Mouse (Mus musculus): ENCODE data around the gene Fam120a. TPM values are rescaled to one million over a fixed set of nuclear protein-coding genes. Genes with fewer than 3 reads are reported as not detected.

The Fam120a gene
- polyA plus RNA-seq (2016; fragmentation: Nextera tagmentation; extraction: Ambion mirVana): 14.6 and 16.1 TPM in 2 replicates

DNA sequence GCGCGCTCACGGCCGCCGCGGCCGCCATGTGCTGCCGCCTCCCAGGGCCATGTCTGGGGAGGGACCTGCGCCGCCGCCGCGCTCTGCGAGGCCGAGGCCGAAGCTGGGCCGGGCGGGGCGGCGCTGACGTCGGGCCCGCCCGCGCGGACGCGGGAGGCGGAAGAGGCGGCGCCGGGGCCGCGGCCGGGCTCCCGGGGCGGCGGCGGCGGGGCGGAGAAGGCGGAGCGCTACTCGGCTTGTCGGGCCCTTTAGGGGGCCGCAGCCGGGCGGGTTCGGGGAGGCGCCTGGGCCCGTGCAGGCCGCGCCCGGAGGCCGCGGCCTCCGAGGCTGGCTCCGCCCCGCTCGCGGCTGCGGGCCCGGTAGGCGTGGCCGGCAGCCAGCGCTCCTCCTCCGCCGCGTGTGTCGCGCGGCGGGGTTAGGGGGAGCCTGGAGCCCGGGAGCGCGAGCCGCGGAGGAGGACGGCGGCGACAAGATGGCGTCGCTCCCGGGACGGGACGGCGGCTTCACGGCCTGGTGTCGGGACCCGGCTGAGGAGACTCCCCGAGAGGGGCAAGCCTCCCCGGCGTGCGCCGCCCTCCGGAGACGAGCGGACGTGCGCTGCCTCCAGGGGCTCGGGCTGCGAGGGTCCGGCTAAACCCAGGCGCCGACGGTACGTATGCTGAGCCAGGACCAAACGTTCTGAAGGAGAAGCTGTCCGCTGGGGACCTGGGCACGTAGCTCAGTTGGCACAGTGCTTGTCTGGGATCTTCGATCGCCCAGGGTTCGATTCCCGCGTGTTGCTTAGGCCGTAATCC lies at the start of gene Fam120a:
TSS of gene Fam120a (minus strand) at position 62 of the 794 bp plus-strand sequence.
- H3K9me3 ChIP-seq: no peaks in the 10 kb centered on the region
- 0 out of 2 replicates have a peak, but pooled peaks cover 3% of the 10 kb centered on the region for H3K36me3 ChIP-seq
- H3K4me2 ChIP-seq (replicated peaks): peak within 1 kb of the TSS; percentile 99
- peaks cover 48% of the 10 kb centered on the region for H3K4me1 ChIP-seq
- peak; percentile 92 for ATAC-seq (ENCODE audit: low FRiP score, low read depth)
- H3K27ac ChIP-seq (replicated peaks): peak within 1 kb of the TSS; percentile 96
- H3K9ac ChIP-seq (replicated peaks): peak within 1 kb of the TSS; percentile 93
- no peaks in the 10 kb centered on the region for H3K27me3 ChIP-seq
- peak within 1 kb of the TSS; percentile 91 for H3K4me3 ChIP-seq
- WGBS: under 1% methylated on average over 60 of the region's 116 CpGs

DNA sequence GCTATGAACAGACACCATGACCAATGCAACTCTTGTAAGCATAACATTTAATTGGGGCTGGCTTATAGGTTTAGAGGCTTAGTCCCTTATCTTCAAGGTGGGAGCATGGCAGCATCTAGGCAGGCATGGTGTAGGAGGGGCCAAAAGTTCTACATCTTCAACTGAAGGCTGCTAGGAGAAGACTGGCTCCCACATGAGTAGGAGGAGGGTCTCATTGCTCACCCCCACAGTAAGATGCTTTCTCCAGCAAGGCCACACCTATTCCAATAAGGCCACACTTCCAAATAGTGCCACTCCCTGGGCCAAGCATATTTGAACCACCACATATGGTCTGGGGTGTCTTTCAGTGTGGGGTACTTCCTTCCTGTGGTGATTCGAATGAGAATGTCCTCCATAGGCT lies 49.6 kb upstream of the Fam120a start:
- H3K9ac ChIP-seq (replicated peaks): no peak overlapping the region
- H3K4me3 ChIP-seq: no peak overlapping the region
- H3K9me3 ChIP-seq: peaks cover 6% of the 10 kb centered on the region; the same call in 1 of the 2 replicates
- H3K36me3 ChIP-seq: no peaks in the 10 kb centered on the region
- peaks cover 15% of the 10 kb centered on the region for H3K27me3 ChIP-seq
- H3K4me2 ChIP-seq (replicated peaks): no peak overlapping the region
- peaks cover 28% of the 10 kb centered on the region for H3K4me1 ChIP-seq
- no peak for ATAC-seq (ENCODE audit: low FRiP score, low read depth)
- WGBS: 100% methylated on average over 1 of the region's 1 CpGs
- no peak overlapping the region for H3K27ac ChIP-seq (replicated peaks)

DNA sequence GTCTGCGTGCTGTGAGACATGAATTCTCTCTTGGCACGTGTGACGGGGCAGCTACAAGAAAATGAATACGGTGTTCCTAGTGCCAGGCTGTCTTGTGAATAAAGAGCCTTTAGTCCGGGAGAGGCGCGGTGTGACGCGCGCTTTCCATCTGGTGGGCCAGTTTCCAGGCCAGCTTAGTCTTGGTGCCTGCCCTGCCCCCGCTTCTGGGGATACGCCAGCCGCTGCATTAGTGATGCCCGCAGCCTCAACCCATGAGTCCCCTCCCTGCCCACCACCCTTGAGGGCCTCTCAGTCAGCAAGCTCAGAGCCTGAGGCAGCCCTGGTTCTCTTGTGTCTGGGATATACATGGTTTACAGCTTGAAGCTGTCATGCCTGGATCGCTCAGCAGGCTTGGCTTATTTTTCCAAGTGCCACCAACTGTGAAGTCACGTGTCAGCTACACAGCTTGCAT lies 48.5 kb upstream of the Fam120a start:
- peaks cover 28% of the 10 kb centered on the region for H3K4me1 ChIP-seq
- H3K27me3 ChIP-seq: peaks cover 15% of the 10 kb centered on the region
- peak overlapping the region; percentile 83 for H3K27ac ChIP-seq (replicated peaks)
- no peaks in the 10 kb centered on the region for H3K36me3 ChIP-seq
- peak overlapping the region; percentile 31 for H3K4me3 ChIP-seq
- peak overlapping the region; percentile 37; the same call in 1 of the 2 replicates for H3K9ac ChIP-seq (replicated peaks)
- H3K4me2 ChIP-seq (replicated peaks): peak overlapping the region; percentile 48
- peak; percentile 92 for ATAC-seq (ENCODE audit: low FRiP score, low read depth)
- 1% methylated on average over 16 of the region's 16 CpGs for WGBS
- H3K9me3 ChIP-seq: peaks cover 6% of the 10 kb centered on the region; the same call in 1 of the 2 replicates

DNA sequence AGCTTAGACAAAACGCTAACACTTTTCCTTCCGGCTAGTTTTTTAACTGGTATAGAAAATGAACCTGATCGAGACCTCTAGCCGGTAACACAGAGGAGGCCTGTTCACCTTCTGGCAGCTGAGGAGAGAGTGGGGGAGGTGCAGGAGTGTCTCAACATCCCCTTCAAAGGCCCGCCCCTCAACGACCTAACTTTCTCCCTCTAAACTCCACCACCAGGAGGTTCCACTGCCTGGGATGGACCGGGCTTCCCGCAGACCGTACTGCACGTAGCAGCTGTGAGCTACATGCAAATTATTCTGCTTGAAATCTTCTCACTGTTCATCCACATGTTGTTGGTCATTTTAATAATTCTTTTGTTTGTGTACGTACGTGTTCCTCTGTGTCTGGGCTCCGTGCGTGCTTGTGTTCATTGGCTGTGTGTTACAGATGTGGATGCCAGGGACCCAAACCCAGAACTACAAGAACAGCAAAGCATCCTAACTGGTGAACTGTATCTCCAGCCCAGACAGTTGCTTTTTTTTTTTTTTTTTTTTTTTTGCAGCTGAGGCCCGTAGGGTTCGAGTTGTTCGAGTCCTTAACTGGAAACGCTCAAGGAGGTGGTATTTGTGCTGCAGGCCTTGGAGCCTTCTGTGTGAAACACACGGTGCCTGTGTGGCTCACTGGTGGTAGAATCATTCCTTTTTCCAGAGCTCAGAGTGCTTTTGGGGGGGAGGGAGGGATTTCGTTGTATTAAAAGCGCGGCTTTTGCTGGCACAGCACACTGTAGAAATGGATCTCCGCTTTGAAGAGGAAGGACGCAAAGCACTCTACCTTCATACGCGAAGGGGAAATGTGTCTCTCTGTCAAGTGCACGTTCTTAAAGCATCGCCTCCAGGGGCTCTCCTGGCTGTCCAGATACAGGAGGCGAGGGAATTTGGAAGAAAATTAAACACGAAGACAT lies 47.8 kb upstream of the Fam120a start:
- peaks cover 28% of the 10 kb centered on the region for H3K4me1 ChIP-seq
- peak overlapping the region; percentile 83 for H3K27ac ChIP-seq (replicated peaks)
- peak overlapping the region; percentile 48 for H3K4me2 ChIP-seq (replicated peaks)
- 3% methylated on average over 30 of the region's 30 CpGs for WGBS
- peak overlapping the region; percentile 31 for H3K4me3 ChIP-seq
- peaks cover 6% of the 10 kb centered on the region; the same call in 1 of the 2 replicates for H3K9me3 ChIP-seq
- ATAC-seq (ENCODE audit: low FRiP score, low read depth): peak; percentile 35
- H3K9ac ChIP-seq (replicated peaks): peak overlapping the region; percentile 37; the same call in 1 of the 2 replicates
- no peaks in the 10 kb centered on the region for H3K36me3 ChIP-seq
- H3K27me3 ChIP-seq: peaks cover 18% of the 10 kb centered on the region

DNA sequence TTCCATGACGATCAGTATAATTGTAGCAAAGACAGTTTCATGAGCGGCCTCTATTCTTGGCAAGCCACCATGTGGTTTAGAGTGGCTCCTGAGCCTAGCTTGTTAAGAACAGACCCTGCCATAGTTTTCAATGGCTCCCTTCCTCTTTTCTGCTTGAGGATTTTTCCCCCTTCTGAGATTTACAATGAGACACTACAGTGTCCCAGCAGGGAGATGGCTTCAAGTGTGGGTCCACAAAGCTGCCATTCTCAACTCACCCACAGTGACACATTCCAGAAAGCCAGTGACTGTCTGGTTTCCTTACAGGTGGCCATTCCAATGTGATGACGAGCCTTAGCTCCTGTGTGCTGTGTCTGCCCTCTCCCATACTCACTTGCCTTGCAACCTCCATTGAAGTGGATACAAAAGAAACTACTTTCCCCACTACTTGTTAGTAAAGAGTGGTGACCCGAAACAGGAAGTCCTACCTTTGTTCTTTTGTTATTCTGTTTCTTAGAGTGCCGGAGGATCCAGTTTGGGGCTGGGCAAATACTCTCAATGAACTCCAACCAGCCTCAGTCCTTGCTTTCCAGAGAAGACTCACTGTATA lies 45.5 kb upstream of the Fam120a start:
- peaks cover 23% of the 10 kb centered on the region for H3K27me3 ChIP-seq
- no peak for ATAC-seq (ENCODE audit: low FRiP score, low read depth)
- no peak overlapping the region for H3K27ac ChIP-seq (replicated peaks)
- 28% methylated on average over 5 of the region's 5 CpGs for WGBS
- peaks cover 22% of the 10 kb centered on the region for H3K4me1 ChIP-seq
- H3K9me3 ChIP-seq: peaks cover 6% of the 10 kb centered on the region; the same call in 1 of the 2 replicates
- no peak overlapping the region for H3K4me2 ChIP-seq (replicated peaks)
- no peak overlapping the region for H3K4me3 ChIP-seq
- H3K9ac ChIP-seq (replicated peaks): no peak overlapping the region
- H3K36me3 ChIP-seq: no peaks in the 10 kb centered on the region

DNA sequence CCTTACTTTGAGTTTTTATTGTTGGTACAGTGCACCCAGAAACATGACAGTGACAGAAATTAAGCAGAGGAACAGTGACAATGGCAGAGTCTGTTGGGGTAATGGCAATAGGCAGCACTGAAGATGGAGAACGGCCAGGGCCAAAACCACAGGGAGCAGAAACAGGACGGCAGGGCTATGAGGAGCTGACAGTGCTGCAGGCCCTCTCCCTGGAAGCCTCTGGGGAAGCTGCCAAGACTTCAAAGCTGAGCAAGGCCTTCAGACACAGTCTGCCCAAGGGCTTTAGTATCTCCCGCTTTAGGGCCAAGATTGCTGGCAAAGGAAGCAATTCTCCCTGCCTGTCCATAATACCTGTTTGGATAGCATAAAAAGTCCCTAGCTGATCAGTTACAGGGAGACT lies 33.9 kb upstream of the Fam120a start:
- Histone ChIP-seq H3K9ac (replicated peaks) (no peak overlapping the region), H3K4me2 (replicated peaks) (no peak overlapping the region), H3K4me1 (no peaks in the 10 kb centered on the region), H3K27ac (replicated peaks) (no peak overlapping the region), H3K27me3 (no peaks in the 10 kb centered on the region), H3K36me3 (no peaks in the 10 kb centered on the region), H3K9me3 (no peaks in the 10 kb centered on the region), H3K4me3 (no peak overlapping the region)
- WGBS: 71% methylated on average over 3 of the region's 3 CpGs
- ATAC-seq (ENCODE audit: low FRiP score, low read depth): no peak

DNA sequence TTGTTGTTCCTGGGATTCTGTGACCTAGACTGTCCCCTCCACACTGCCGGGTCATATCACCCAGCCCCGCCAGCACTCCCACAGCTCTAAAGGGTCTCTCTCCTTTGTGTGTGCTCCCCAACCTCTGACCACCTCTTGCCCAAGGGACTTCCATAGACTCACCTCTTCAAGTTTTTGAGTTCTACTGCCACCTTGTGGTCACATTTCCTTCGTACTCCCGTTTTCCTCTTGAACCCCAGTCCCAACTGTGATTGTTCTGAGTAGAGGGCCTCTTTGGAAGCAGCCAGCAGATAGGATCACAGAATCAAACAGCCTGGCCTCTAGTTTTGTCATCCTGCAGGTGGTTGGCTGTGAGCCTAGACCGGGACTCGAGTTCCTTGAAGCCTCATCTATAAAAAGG lies 30.8 kb upstream of the Fam120a start:
- Histone ChIP-seq H3K27ac (replicated peaks) (no peak overlapping the region), H3K4me3 (no peak overlapping the region), H3K4me2 (replicated peaks) (no peak overlapping the region), H3K4me1 (peaks cover 11% of the 10 kb centered on the region), H3K9ac (replicated peaks) (no peak overlapping the region), H3K9me3 (no peaks in the 10 kb centered on the region), H3K27me3 (no peaks in the 10 kb centered on the region), H3K36me3 (no peaks in the 10 kb centered on the region)
- WGBS: 11% methylated on average over 6 of the region's 6 CpGs
- ATAC-seq (ENCODE audit: low FRiP score, low read depth): no peak; the same call in 1 of the 2 replicates

DNA sequence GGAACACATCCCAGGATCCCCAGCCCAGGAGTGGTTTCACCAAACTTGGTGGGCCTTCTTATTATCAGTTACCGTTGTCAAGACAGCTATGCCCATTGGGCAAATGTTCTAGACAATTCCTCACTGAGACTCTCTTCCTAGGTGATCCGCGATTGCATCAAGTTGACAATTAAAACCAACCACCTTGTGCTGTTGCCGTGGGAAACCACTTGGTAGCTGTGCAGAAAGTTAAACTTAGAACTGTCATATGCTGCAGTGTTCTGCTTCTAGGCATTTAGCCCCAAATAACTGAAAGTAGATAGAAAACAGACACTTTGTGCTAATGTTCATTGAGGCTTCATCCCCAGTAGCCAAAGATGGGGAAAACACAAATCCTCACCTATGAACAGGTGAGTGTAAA lies 28.9 kb upstream of the Fam120a start:
- H3K27ac ChIP-seq (replicated peaks): no peak overlapping the region
- no peak overlapping the region for H3K9ac ChIP-seq (replicated peaks)
- H3K4me3 ChIP-seq: no peak overlapping the region
- no peaks in the 10 kb centered on the region for H3K9me3 ChIP-seq
- no peak overlapping the region for H3K4me2 ChIP-seq (replicated peaks)
- H3K36me3 ChIP-seq: no peaks in the 10 kb centered on the region
- H3K27me3 ChIP-seq: no peaks in the 10 kb centered on the region
- peaks cover 11% of the 10 kb centered on the region for H3K4me1 ChIP-seq
- no peak for ATAC-seq (ENCODE audit: low FRiP score, low read depth)
- 89% methylated on average over 4 of the region's 4 CpGs for WGBS

DNA sequence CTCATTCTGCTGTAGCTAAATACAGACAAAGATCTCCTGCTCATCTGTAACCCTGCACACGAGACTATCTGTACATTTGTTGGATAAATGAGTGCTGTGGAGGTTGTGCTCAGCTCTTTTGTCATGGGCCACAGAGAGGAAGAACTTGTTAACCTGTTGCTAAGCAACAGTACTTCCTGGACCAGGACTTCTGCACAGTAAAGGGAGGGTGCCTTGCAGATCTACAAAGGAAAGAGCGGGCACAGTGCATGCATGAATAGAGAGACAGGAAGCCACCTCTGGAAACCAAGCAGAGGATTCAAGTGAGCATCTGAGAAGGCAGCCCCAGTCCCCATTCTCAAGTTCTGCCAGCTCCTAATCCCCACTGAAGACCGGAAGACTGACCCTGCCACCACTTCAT lies 27.1 kb upstream of the Fam120a start:
- H3K4me1 ChIP-seq: peaks cover 11% of the 10 kb centered on the region
- H3K27ac ChIP-seq (replicated peaks): no peak overlapping the region
- no peaks in the 10 kb centered on the region for H3K9me3 ChIP-seq
- 11% methylated on average over 3 of the region's 3 CpGs for WGBS
- no peaks in the 10 kb centered on the region for H3K27me3 ChIP-seq
- no peak overlapping the region for H3K4me3 ChIP-seq
- H3K36me3 ChIP-seq: no peaks in the 10 kb centered on the region
- no peak overlapping the region for H3K9ac ChIP-seq (replicated peaks)
- no peak overlapping the region for H3K4me2 ChIP-seq (replicated peaks)
- no peak for ATAC-seq (ENCODE audit: low FRiP score, low read depth)

DNA sequence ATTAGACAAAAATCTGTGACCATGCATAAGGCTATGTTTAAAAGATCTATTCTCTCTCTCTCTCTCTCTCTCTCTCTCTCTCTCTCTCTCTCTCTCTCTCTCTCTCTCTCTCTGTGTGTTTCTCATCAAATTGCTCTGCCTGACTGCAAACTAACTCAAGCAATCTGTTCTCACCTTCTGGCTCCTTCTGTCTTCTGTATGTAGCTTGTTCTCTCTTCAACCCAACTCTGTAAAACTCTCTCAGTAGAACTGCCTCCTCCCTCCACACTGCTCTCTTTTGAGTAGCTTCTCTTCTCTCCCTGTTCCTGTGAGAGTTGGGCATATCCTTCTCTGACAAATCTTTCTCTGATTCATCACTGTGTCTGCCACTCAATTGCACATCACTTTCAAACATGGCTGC lies 25.1 kb upstream of the Fam120a start:
- ATAC-seq (ENCODE audit: low FRiP score, low read depth): no peak
- peaks cover 11% of the 10 kb centered on the region for H3K4me1 ChIP-seq
- H3K4me3 ChIP-seq: no peak overlapping the region
- H3K27me3 ChIP-seq: no peaks in the 10 kb centered on the region
- no peaks in the 10 kb centered on the region for H3K9me3 ChIP-seq
- no peak overlapping the region for H3K27ac ChIP-seq (replicated peaks)
- no peaks in the 10 kb centered on the region for H3K36me3 ChIP-seq
- no peak overlapping the region for H3K9ac ChIP-seq (replicated peaks)
- no peak overlapping the region for H3K4me2 ChIP-seq (replicated peaks)

DNA sequence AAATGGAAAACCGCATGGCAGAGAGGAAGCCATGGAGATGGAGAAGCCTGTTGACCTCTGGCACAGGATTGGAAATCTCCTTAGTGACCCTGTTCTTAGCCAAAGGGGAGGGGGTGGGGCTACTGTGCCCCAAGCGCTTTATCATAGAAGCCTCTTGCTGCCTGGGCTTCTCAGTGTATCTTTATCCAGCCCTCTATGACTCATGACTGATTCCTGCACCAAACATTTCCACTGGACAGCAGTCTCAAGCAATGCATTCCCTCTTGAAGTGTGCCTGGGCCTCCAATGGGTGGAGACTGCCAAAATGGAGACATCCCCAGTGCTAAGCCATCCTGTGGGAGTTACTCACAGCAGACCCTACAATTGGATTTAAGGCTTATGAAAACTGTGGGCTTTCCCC lies 22.3 kb upstream of the Fam120a start:
- Histone ChIP-seq H3K27me3 (no peaks in the 10 kb centered on the region), H3K4me1 (peaks cover 7% of the 10 kb centered on the region), H3K9me3 (no peaks in the 10 kb centered on the region), H3K27ac (replicated peaks) (no peak overlapping the region), H3K36me3 (no peaks in the 10 kb centered on the region), H3K4me3 (no peak overlapping the region), H3K4me2 (replicated peaks) (no peak overlapping the region), H3K9ac (replicated peaks) (no peak overlapping the region)
- ATAC-seq (ENCODE audit: low FRiP score, low read depth): no peak
- WGBS: 70% methylated on average over 2 of the region's 2 CpGs

Data from midbrain, embryonic 12.5 days (tissue).